Mouse (Mus musculus): ENCODE measurements around the gene Tnfrsf22. TPM values are rescaled to one million over a fixed set of nuclear protein-coding genes. Genes with fewer than 3 reads are reported as not detected.
"Not testable (repeated sequence)": the region's sequence is repeated elsewhere in the genome, so short reads cannot be mapped to it uniquely, and the experiment has no call there.

The Tnfrsf22 gene
- polyA plus RNA-seq, 1 experiment from 2014 or later, result 1.3 TPM

- no peak overlapping the region for H3K4me3 ChIP-seq (ENCODE audit: low read depth, low read length)
- H3K9me3 ChIP-seq (ENCODE audit: low read length), result no peaks in the 10 kb centered on the region
- H3K9ac ChIP-seq (replicated peaks), result no peak overlapping the region
- no peak for ATAC-seq
- H3K27ac ChIP-seq (ENCODE audit: low read depth), result no peak overlapping the region
- TF ChIP-seq CTCF (IDR thresholded peaks at IDR 0.05; ENCODE audit: low read depth) (no peak), EP300 (IDR thresholded peaks at IDR 0.05; ENCODE audit: low read depth) (no peak)
- no peaks in the 10 kb centered on the region for H3K36me3 ChIP-seq (replicated peaks; ENCODE audit: insufficient read depth, low read length)
- 0 out of 2 replicates have a peak, but pooled peaks cover 3% of the 10 kb centered on the region for H3K4me1 ChIP-seq (ENCODE audit: insufficient read depth)
- no peak overlapping the region for H3K4me2 ChIP-seq (ENCODE audit: low read depth, low read length)
- DNase-seq, result no peak
- no peaks in the 10 kb centered on the region for H3K27me3 ChIP-seq (ENCODE audit: insufficient read depth, low read length)
- 60% methylated on average over 1 of the region's 1 CpGs for WGBS (ENCODE audit: insufficient replicate concordance)
These were observed 32.1 kb upstream of the Tnfrsf22 start for GRCm38 (mm10) chr7:143681566-143681965.

DNA sequence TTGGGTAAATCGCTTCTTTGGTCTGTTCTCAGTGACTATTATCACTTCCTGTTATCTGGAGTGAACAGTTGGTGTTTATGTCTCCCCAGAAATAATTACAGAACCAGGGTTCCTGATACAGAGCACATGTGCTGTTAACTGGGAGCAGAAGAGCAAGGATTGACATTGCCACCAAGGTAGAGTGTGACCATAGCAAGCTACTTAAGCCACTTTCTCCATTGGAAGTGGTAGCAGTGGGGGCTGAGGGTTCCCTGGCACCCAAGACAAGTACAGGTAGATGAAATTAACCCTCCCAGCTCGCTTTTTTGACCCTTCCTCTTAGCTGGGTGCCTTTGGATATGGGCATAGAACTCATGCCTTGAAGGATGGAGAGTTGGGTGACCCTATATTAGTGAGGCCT lies 31.4 kb upstream of the Tnfrsf22 start:
- not testable (repeated sequence) for H3K4me2 ChIP-seq (ENCODE audit: low read depth, low read length); ATAC-seq; H3K27ac ChIP-seq (ENCODE audit: low read depth); DNase-seq; H3K36me3 ChIP-seq (replicated peaks; ENCODE audit: insufficient read depth, low read length); H3K9me3 ChIP-seq (ENCODE audit: low read length); H3K4me3 ChIP-seq (ENCODE audit: low read depth, low read length); H3K4me1 ChIP-seq (ENCODE audit: insufficient read depth); H3K27me3 ChIP-seq (ENCODE audit: insufficient read depth, low read length); H3K9ac ChIP-seq (replicated peaks)
- 50% methylated on average over 2 of the region's 2 CpGs for WGBS (ENCODE audit: insufficient replicate concordance)

- not testable (repeated sequence) for H3K36me3 ChIP-seq (replicated peaks; ENCODE audit: insufficient read depth, low read length); H3K4me2 ChIP-seq (ENCODE audit: low read depth, low read length); H3K27ac ChIP-seq (ENCODE audit: low read depth); H3K4me1 ChIP-seq (ENCODE audit: insufficient read depth); H3K27me3 ChIP-seq (ENCODE audit: insufficient read depth, low read length); H3K4me3 ChIP-seq (ENCODE audit: low read depth, low read length); H3K9me3 ChIP-seq (ENCODE audit: low read length); ATAC-seq; DNase-seq; H3K9ac ChIP-seq (replicated peaks)
- WGBS (ENCODE audit: insufficient replicate concordance), result 71% methylated on average over 2 of the region's 2 CpGs
These were observed 30.2 kb upstream of the Tnfrsf22 start for GRCm38 (mm10) chr7:143679650-143680049.

DNA sequence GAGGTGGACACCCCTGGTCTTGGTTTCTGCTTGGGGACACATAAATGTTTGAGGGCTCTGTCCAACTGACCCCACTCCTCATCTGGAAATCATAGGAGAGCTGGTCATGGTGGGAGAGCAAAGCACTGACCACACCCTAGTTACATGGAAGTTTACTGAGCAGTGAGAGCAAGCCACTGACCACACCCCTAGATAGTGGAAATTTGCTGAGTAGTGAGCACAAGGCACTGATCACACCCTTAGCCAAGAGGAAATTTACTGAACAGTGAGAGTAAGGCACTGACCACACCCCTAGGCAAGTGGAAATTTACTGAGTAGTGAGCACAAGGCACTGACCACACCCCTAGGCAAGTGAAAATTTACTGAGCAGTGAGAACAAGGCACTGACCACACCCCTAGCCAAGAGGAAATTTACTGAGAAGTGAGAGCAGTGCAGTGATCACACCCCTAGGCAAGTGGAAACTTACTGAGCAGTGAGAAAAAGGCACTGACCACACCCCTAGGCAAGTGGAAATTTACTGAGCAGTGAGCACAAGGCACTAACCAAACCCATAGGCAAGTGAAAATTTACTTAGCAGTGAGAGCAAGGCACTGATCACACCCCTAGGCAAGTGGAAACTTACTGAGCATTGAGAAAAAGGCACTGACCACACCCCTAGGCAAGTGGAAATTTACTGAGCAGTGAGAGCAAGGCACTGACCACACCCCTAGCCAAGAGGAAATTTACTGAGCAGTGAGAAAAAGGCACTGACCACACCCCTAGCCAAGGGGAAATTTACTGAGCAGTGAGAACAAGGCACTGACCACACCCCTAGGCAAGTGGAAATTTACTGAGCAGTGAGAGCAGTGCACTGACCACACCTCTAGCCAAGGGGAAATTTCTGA lies 17.2 kb upstream of the Tnfrsf22 start:
- no peaks in the 10 kb centered on the region for H3K36me3 ChIP-seq (replicated peaks; ENCODE audit: insufficient read depth, low read length)
- H3K4me2 ChIP-seq (ENCODE audit: low read depth, low read length), result no peak overlapping the region
- H3K4me3 ChIP-seq (ENCODE audit: low read depth, low read length), result no peak overlapping the region
- DNase-seq (no peak), ATAC-seq (no peak)
- TF ChIP-seq CTCF (IDR thresholded peaks at IDR 0.05; ENCODE audit: low read depth) (no peak), EP300 (IDR thresholded peaks at IDR 0.05; ENCODE audit: low read depth) (no peak)
- H3K27ac ChIP-seq (ENCODE audit: low read depth), result no peak overlapping the region
- H3K4me1 ChIP-seq (ENCODE audit: insufficient read depth), result no peaks in the 10 kb centered on the region
- no peaks in the 10 kb centered on the region for H3K27me3 ChIP-seq (ENCODE audit: insufficient read depth, low read length)
- no peak overlapping the region for H3K9ac ChIP-seq (replicated peaks)
- no peaks in the 10 kb centered on the region for H3K9me3 ChIP-seq (ENCODE audit: low read length)

GRCm38 (mm10) chr7:143663470-143663869 lies 14.0 kb upstream of the Tnfrsf22 start:
- no peak for ATAC-seq
- 65% methylated on average over 2 of the region's 2 CpGs for WGBS (ENCODE audit: insufficient replicate concordance)

DNA sequence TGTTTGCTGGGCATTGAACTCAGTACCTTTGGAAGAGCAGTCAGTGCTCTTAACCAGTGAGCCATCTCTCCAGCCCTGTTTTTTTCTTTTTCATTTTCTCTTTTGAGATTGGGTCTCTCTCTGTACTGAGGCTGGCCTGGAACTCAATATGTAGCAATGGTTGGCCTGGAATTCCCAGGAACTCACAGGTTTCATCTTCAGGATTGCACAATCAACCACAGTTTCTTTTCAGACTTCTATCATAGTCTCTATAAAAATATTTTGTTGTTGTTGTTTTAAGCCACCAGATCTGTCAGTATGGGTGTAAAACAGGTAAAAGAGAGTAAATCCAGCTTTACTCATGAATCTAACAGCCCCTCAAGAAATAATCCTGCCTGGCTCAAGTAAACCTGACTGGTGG lies 11.3 kb upstream of the Tnfrsf22 start:
- Histone ChIP-seq H3K4me2 (ENCODE audit: low read depth, low read length) (no peak overlapping the region), H3K4me3 (ENCODE audit: low read depth, low read length) (no peak overlapping the region), H3K4me1 (ENCODE audit: insufficient read depth) (no peaks in the 10 kb centered on the region), H3K36me3 (replicated peaks; ENCODE audit: insufficient read depth, low read length) (no peaks in the 10 kb centered on the region), H3K27me3 (ENCODE audit: insufficient read depth, low read length) (no peaks in the 10 kb centered on the region), H3K9me3 (ENCODE audit: low read length) (no peaks in the 10 kb centered on the region), H3K27ac (ENCODE audit: low read depth) (no peak overlapping the region), H3K9ac (replicated peaks) (no peak overlapping the region)
- no peak for TF ChIP-seq EP300 (IDR thresholded peaks at IDR 0.05; ENCODE audit: low read depth)
- TF ChIP-seq CTCF (IDR thresholded peaks at IDR 0.05; ENCODE audit: low read depth), result no peak
- DNase-seq (no peak), ATAC-seq (no peak)

More at GRCm38 (mm10) chr7:143663470-143663869, 14.0 kb upstream of the Tnfrsf22 start:
- TF ChIP-seq CTCF (IDR thresholded peaks at IDR 0.05; ENCODE audit: low read depth) (no peak), EP300 (IDR thresholded peaks at IDR 0.05; ENCODE audit: low read depth) (no peak)
- no peak for DNase-seq
- Histone ChIP-seq H3K9ac (replicated peaks) (no peak overlapping the region), H3K4me1 (ENCODE audit: insufficient read depth) (no peaks in the 10 kb centered on the region), H3K27me3 (ENCODE audit: insufficient read depth, low read length) (no peaks in the 10 kb centered on the region), H3K27ac (ENCODE audit: low read depth) (no peak overlapping the region), H3K36me3 (replicated peaks; ENCODE audit: insufficient read depth, low read length) (no peaks in the 10 kb centered on the region), H3K4me3 (ENCODE audit: low read depth, low read length) (no peak overlapping the region), H3K4me2 (ENCODE audit: low read depth, low read length) (no peak overlapping the region), H3K9me3 (ENCODE audit: low read length) (no peaks in the 10 kb centered on the region)

DNA sequence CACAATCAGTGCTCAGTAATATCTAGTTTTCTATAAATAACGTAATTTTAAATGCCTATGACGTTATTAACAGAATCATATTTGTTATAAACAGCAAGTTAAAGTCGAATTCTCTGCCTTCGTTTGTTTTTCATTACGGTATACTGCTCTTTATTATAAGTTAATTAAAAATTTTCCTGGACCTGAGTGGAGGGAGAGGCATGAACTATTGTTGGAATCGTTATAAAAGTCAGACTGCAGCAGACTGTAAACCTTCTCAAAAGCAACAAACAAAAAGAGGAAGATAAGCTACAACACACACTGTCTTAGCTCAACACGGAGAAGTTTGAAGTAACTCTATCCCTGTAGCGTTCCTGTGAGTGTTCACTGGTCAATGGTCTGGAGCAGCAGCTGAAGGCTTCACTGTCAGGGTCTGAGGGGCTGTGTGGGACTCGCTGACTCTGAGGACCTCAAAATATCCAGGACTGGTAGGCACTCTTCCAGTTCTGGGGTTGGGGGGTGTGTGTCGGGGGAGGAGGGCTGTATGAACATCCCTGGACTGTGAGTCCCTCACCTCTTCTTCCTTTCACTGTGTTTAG lies 397 bp upstream of the Tnfrsf22 start:
- H3K9ac ChIP-seq (replicated peaks); ATAC-seq; H3K27me3 ChIP-seq (ENCODE audit: insufficient read depth, low read length); H3K36me3 ChIP-seq (replicated peaks; ENCODE audit: insufficient read depth, low read length); H3K9me3 ChIP-seq (ENCODE audit: low read length); H3K27ac ChIP-seq (ENCODE audit: low read depth); H3K4me1 ChIP-seq (ENCODE audit: insufficient read depth); DNase-seq: not testable (repeated sequence)
- 51% methylated on average over 10 of the region's 10 CpGs for WGBS (ENCODE audit: insufficient replicate concordance)
- Histone ChIP-seq H3K4me3 (ENCODE audit: low read depth, low read length) (peak overlapping the region; percentile 52; the same call in 1 of the 2 replicates), H3K4me2 (ENCODE audit: low read depth, low read length) (peak overlapping the region; percentile 88; the same call in 1 of the 2 replicates)

- not testable (repeated sequence) for DNase-seq; H3K27me3 ChIP-seq (ENCODE audit: insufficient read depth, low read length); H3K27ac ChIP-seq (ENCODE audit: low read depth); H3K4me2 ChIP-seq (ENCODE audit: low read depth, low read length); H3K9me3 ChIP-seq (ENCODE audit: low read length); H3K36me3 ChIP-seq (replicated peaks; ENCODE audit: insufficient read depth, low read length); H3K4me1 ChIP-seq (ENCODE audit: insufficient read depth); H3K9ac ChIP-seq (replicated peaks); H3K4me3 ChIP-seq (ENCODE audit: low read depth, low read length); ATAC-seq
- WGBS (ENCODE audit: insufficient replicate concordance), result 61% methylated on average over 2 of the region's 2 CpGs
These were observed 5.5 kb downstream of the Tnfrsf22 start for GRCm38 (mm10) chr7:143643949-143644348.
